Mouse (Mus musculus): Measurements from ENCODE around the gene Ndufs2. TPM values are rescaled to one million over a fixed set of nuclear protein-coding genes. Genes with fewer than 3 reads are reported as not detected.

Gene Ndufs2
- total and polyA plus RNA-seq, 2 experiments: 174 to 272 TPM

GRCm38 (mm10) chr1:171189476-171190114 is 61.6 kb downstream of the Ndufs2 start:
- H3K4me3 ChIP-seq (ENCODE audit: insufficient read depth, low read depth, low read length): no peak overlapping the region
- no peak overlapping the region for H3K27ac ChIP-seq (replicated peaks; ENCODE audit: insufficient read depth, low read depth, low read length)
- no peak overlapping the region for H3K9ac ChIP-seq (ENCODE audit: low read depth, low read length)
- no peaks in the 10 kb centered on the region for H3K36me3 ChIP-seq (ENCODE audit: control insufficient read depth, insufficient read depth, low read length)
- TF ChIP-seq CTCF (IDR thresholded peaks at IDR 0.05; ENCODE audit: low read depth, low read length) (no peak), POLR2A (IDR thresholded peaks at IDR 0.05; ENCODE audit: extremely low read depth, insufficient read depth, low read length) (no peak)
- no peak for DNase-seq (ENCODE audit: extremely low read depth, low read depth, low spot score)
- peaks cover 4% of the 10 kb centered on the region; the same call in 1 of the 2 replicates for H3K79me2 ChIP-seq (ENCODE audit: control insufficient read depth, insufficient read depth, low read length)
- no peaks in the 10 kb centered on the region for H3K27me3 ChIP-seq (ENCODE audit: control insufficient read depth, insufficient read depth, low read length)
- 79% methylated on average over 14 of the region's 14 CpGs for WGBS
- H3K4me1 ChIP-seq (ENCODE audit: control insufficient read depth, insufficient read depth, low read length): no peaks in the 10 kb centered on the region

DNA sequence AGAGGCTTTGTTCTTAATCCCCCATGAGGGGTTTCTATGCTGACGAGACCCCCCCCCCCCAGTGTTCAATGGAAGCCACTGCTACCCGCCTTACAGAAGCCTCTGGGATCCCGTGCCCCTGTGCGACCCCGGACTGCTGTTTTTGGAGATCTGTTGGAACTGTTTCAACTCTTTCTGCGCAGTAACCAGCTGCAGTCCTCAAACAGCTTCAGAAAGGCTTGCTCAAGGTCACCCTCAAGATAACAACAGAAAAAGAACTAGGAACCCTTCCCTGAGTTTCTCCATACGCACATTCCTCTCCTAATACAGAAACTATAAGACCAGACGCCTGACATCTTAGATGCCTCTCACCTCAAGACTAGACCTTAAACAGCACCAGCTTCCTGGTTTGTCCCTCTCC is 62.1 kb downstream of the Ndufs2 start:
- WGBS: 54% methylated on average over 8 of the region's 8 CpGs
- no peaks in the 10 kb centered on the region for H3K27me3 ChIP-seq (ENCODE audit: control insufficient read depth, insufficient read depth, low read length)

GRCm38 (mm10) chr1:171187851-171188700 is 63.1 kb downstream of the Ndufs2 start:
- peaks cover 3% of the 10 kb centered on the region; the same call in 1 of the 2 replicates for H3K4me1 ChIP-seq (ENCODE audit: control insufficient read depth, insufficient read depth, low read length)
- H3K27ac ChIP-seq (replicated peaks; ENCODE audit: insufficient read depth, low read depth, low read length): no peak overlapping the region
- no peak for TF ChIP-seq POLR2A (IDR thresholded peaks at IDR 0.05; ENCODE audit: extremely low read depth, insufficient read depth, low read length)
- no peak for TF ChIP-seq CTCF (IDR thresholded peaks at IDR 0.05; ENCODE audit: low read depth, low read length)
- DNase-seq (ENCODE audit: extremely low read depth, low read depth, low spot score): no peak
- no peak overlapping the region for H3K9ac ChIP-seq (ENCODE audit: low read depth, low read length)
- no peaks in the 10 kb centered on the region for H3K27me3 ChIP-seq (ENCODE audit: control insufficient read depth, insufficient read depth, low read length)
- peaks cover 4% of the 10 kb centered on the region; the same call in 1 of the 2 replicates for H3K79me2 ChIP-seq (ENCODE audit: control insufficient read depth, insufficient read depth, low read length)
- no peak overlapping the region for H3K4me3 ChIP-seq (ENCODE audit: insufficient read depth, low read depth, low read length)
- H3K36me3 ChIP-seq (ENCODE audit: control insufficient read depth, insufficient read depth, low read length): no peaks in the 10 kb centered on the region
- 80% methylated on average over 13 of the region's 13 CpGs for WGBS

More for the DNA sequence above, 62.1 kb downstream of the Ndufs2 start:
- Histone ChIP-seq H3K79me2 (ENCODE audit: control insufficient read depth, insufficient read depth, low read length) (peaks cover 4% of the 10 kb centered on the region; the same call in 1 of the 2 replicates), H3K4me1 (ENCODE audit: control insufficient read depth, insufficient read depth, low read length) (peaks cover 2% of the 10 kb centered on the region; the same call in 1 of the 2 replicates), H3K27ac (replicated peaks; ENCODE audit: insufficient read depth, low read depth, low read length) (no peak overlapping the region), H3K9ac (ENCODE audit: low read depth, low read length) (no peak overlapping the region), H3K36me3 (ENCODE audit: control insufficient read depth, insufficient read depth, low read length) (no peaks in the 10 kb centered on the region), H3K4me3 (ENCODE audit: insufficient read depth, low read depth, low read length) (no peak overlapping the region)
- TF ChIP-seq POLR2A (IDR thresholded peaks at IDR 0.05; ENCODE audit: extremely low read depth, insufficient read depth, low read length): no peak
- TF ChIP-seq CTCF (IDR thresholded peaks at IDR 0.05; ENCODE audit: low read depth, low read length): no peak
- no peak for DNase-seq (ENCODE audit: extremely low read depth, low read depth, low spot score)

- no peak overlapping the region for H3K9ac ChIP-seq (ENCODE audit: low read depth, low read length)
Observed at GRCm38 (mm10) chr1:171185655-171186054, 65.5 kb downstream of the Ndufs2 start.

More at GRCm38 (mm10) chr1:171185655-171186054, 65.5 kb downstream of the Ndufs2 start:
- TF ChIP-seq CTCF (IDR thresholded peaks at IDR 0.05; ENCODE audit: low read depth, low read length) (no peak), POLR2A (IDR thresholded peaks at IDR 0.05; ENCODE audit: extremely low read depth, insufficient read depth, low read length) (no peak)
- H3K4me1 ChIP-seq (ENCODE audit: control insufficient read depth, insufficient read depth, low read length): peaks cover 3% of the 10 kb centered on the region; the same call in 1 of the 2 replicates
- peaks cover 4% of the 10 kb centered on the region; the same call in 1 of the 2 replicates for H3K79me2 ChIP-seq (ENCODE audit: control insufficient read depth, insufficient read depth, low read length)
- no peak overlapping the region for H3K27ac ChIP-seq (replicated peaks; ENCODE audit: insufficient read depth, low read depth, low read length)
- H3K36me3 ChIP-seq (ENCODE audit: control insufficient read depth, insufficient read depth, low read length): no peaks in the 10 kb centered on the region
- H3K4me3 ChIP-seq (ENCODE audit: insufficient read depth, low read depth, low read length): no peak overlapping the region
- DNase-seq (ENCODE audit: extremely low read depth, low read depth, low spot score): no peak
- 85% methylated on average over 8 of the region's 8 CpGs for WGBS
- no peaks in the 10 kb centered on the region for H3K27me3 ChIP-seq (ENCODE audit: control insufficient read depth, insufficient read depth, low read length)

Other genes with a start within 250 kb of the Ndufs2 start
- 8.4 and 10.3 TPM in 2 replicates for gene Fcgr4, start 232.5 kb downstream of the Ndufs2 start, total RNA-seq (2014; rRNA removed)
- 3.1 and 4.5 TPM in 2 replicates for gene Fcgr4, start 232.5 kb downstream of the Ndufs2 start, polyA plus RNA-seq (2012; rRNA removed)
- gene Fcgr3, start 186.5 kb downstream of the Ndufs2 start, total RNA-seq (2014; rRNA removed): 11.5 and 14.5 TPM in 2 replicates
- 2.6 and 4.5 TPM in 2 replicates for gene Fcgr3, start 186.5 kb downstream of the Ndufs2 start, polyA plus RNA-seq (2012; rRNA removed)
- 0.13 and 0.37 TPM in 2 replicates for gene Cfap126, start 137.5 kb downstream of the Ndufs2 start, total RNA-seq (2014; rRNA removed)
- gene Cfap126, start 137.5 kb downstream of the Ndufs2 start, polyA plus RNA-seq (2012; rRNA removed): 1.5 and 3.5 TPM in 2 replicates
- gene Sdhc, start 100.8 kb downstream of the Ndufs2 start, total RNA-seq (2014; rRNA removed): 194 and 217 TPM in 2 replicates
- 375 and 403 TPM in 2 replicates for gene Sdhc, start 100.8 kb downstream of the Ndufs2 start, polyA plus RNA-seq (2012; rRNA removed)
- gene Mpz, start 100.7 kb downstream of the Ndufs2 start, total RNA-seq (2014; rRNA removed): 0.07 and 0.09 TPM in 2 replicates
- gene Mpz, start 100.7 kb downstream of the Ndufs2 start, polyA plus RNA-seq (2012; rRNA removed): 0.27 and 0.83 TPM in 2 replicates
- 3.8 and 10.0 TPM in 2 replicates for gene Pcp4l1, start 55.1 kb downstream of the Ndufs2 start, total RNA-seq (2014; rRNA removed)
- gene Pcp4l1, start 55.1 kb downstream of the Ndufs2 start, polyA plus RNA-seq (2012; rRNA removed): 10.5 and 15.0 TPM in 2 replicates
- gene Nr1i3, start 37.4 kb downstream of the Ndufs2 start, total RNA-seq (2014; rRNA removed): 178 and 264 TPM in 2 replicates
- gene Nr1i3, start 37.4 kb downstream of the Ndufs2 start, polyA plus RNA-seq (2012; rRNA removed): 215 and 229 TPM in 2 replicates
- gene Tomm40l, start 28.9 kb downstream of the Ndufs2 start, total RNA-seq (2014; rRNA removed): 5.5 and 10.7 TPM in 2 replicates
- gene Tomm40l, start 28.9 kb downstream of the Ndufs2 start, polyA plus RNA-seq (2012; rRNA removed): 6.7 and 9.7 TPM in 2 replicates
- 15,245 and 18,176 TPM in 2 replicates for gene Apoa2, start 26.3 kb downstream of the Ndufs2 start, total RNA-seq (2014; rRNA removed)
- gene Apoa2, start 26.3 kb downstream of the Ndufs2 start, polyA plus RNA-seq (2012; rRNA removed): 28,168 and 29,095 TPM in 2 replicates
- 6.4 and 12.4 TPM in 2 replicates for gene Fcer1g, start 17.0 kb downstream of the Ndufs2 start, total RNA-seq (2014; rRNA removed)
- gene Fcer1g, start 17.0 kb downstream of the Ndufs2 start, polyA plus RNA-seq (2012; rRNA removed): 21.3 and 50.7 TPM in 2 replicates
- 0.09 and 0.13 TPM in 2 replicates for gene Adamts4, start 967 bp downstream of the Ndufs2 start, total RNA-seq (2014; rRNA removed)
- 0.15 and 0.37 TPM in 2 replicates for gene Adamts4, start 967 bp downstream of the Ndufs2 start, polyA plus RNA-seq (2012; rRNA removed)
- gene B4galt3, start 18.9 kb upstream of the Ndufs2 start, total RNA-seq (2014; rRNA removed): 4.8 and 6.4 TPM in 2 replicates
- gene B4galt3, start 18.9 kb upstream of the Ndufs2 start, polyA plus RNA-seq (2012; rRNA removed): 16.1 and 23.9 TPM in 2 replicates
- gene Ppox, start 29.8 kb upstream of the Ndufs2 start, total RNA-seq (2014; rRNA removed): 11.0 and 14.4 TPM in 2 replicates
- gene Ppox, start 29.8 kb upstream of the Ndufs2 start, polyA plus RNA-seq (2012; rRNA removed): 19.6 and 31.2 TPM in 2 replicates
- 4.3 and 7.2 TPM in 2 replicates for gene Usp21, start 36.6 kb upstream of the Ndufs2 start, total RNA-seq (2014; rRNA removed)
- 20.2 and 23.8 TPM in 2 replicates for gene Usp21, start 36.6 kb upstream of the Ndufs2 start, polyA plus RNA-seq (2012; rRNA removed)
- gene Ufc1, start 43.6 kb upstream of the Ndufs2 start, total RNA-seq (2014; rRNA removed): 96.5 and 103 TPM in 2 replicates
- gene Ufc1, start 43.6 kb upstream of the Ndufs2 start, polyA plus RNA-seq (2012; rRNA removed): 30.3 and 34.5 TPM in 2 replicates
- 14.7 and 15.8 TPM in 2 replicates for gene Dedd, start 77.8 kb upstream of the Ndufs2 start, total RNA-seq (2014; rRNA removed)
- 28.3 and 34.1 TPM in 2 replicates for gene Dedd, start 77.8 kb upstream of the Ndufs2 start, polyA plus RNA-seq (2012; rRNA removed)
- 128 and 132 TPM in 2 replicates for gene Nit1, start 94.3 kb upstream of the Ndufs2 start, total RNA-seq (2014; rRNA removed)
- gene Nit1, start 94.3 kb upstream of the Ndufs2 start, polyA plus RNA-seq (2012; rRNA removed): 120 and 139 TPM in 2 replicates
- gene Pfdn2, start 94.3 kb upstream of the Ndufs2 start, total RNA-seq (2014; rRNA removed): 21.6 and 26.6 TPM in 2 replicates
- 13.1 and 15.2 TPM in 2 replicates for gene Pfdn2, start 94.3 kb upstream of the Ndufs2 start, polyA plus RNA-seq (2012; rRNA removed)
- gene Klhdc9, start 109.4 kb upstream of the Ndufs2 start, total RNA-seq (2014; rRNA removed): not detected in 2 replicates
- gene Klhdc9, start 109.4 kb upstream of the Ndufs2 start, polyA plus RNA-seq (2012; rRNA removed): 0.05 TPM in 1 of 2 replicates, not detected in the other
- gene Nectin4, start 118.7 kb upstream of the Ndufs2 start, total RNA-seq (2014; rRNA removed): 0.09 and 0.20 TPM in 2 replicates
- gene Nectin4, start 118.7 kb upstream of the Ndufs2 start, polyA plus RNA-seq (2012; rRNA removed): 0.09 and 0.16 TPM in 2 replicates
- 2.4 and 2.8 TPM in 2 replicates for gene Arhgap30, start 137.6 kb upstream of the Ndufs2 start, total RNA-seq (2014; rRNA removed)
- gene Arhgap30, start 137.6 kb upstream of the Ndufs2 start, polyA plus RNA-seq (2012; rRNA removed): 1.3 and 2.0 TPM in 2 replicates
- 27.2 and 33.7 TPM in 2 replicates for gene Usf1, start 159.9 kb upstream of the Ndufs2 start, total RNA-seq (2014; rRNA removed)
- 39.4 and 44.7 TPM in 2 replicates for gene Usf1, start 159.9 kb upstream of the Ndufs2 start, polyA plus RNA-seq (2012; rRNA removed)
- gene Tstd1, start 167.5 kb upstream of the Ndufs2 start, total RNA-seq (2014; rRNA removed): 26.6 and 27.8 TPM in 2 replicates
- 50.6 and 57.2 TPM in 2 replicates for gene Tstd1, start 167.5 kb upstream of the Ndufs2 start, polyA plus RNA-seq (2012; rRNA removed)
- gene F11r, start 186.1 kb upstream of the Ndufs2 start, total RNA-seq (2014; rRNA removed): 39.1 and 56.8 TPM in 2 replicates
- gene F11r, start 186.1 kb upstream of the Ndufs2 start, polyA plus RNA-seq (2012; rRNA removed): 47.7 and 60.4 TPM in 2 replicates

Data from liver, adult 2 months (tissue).